Mouse (Mus musculus) heart, postnatal 0 days (tissue): ENCODE data around the gene Zfp46.
A peak's percentile ranks its signal among the peaks of the same experiment; 100 is the strongest.

ENCODE experiments used
- CTCF ChIP-seq: IDR thresholded peaks from 2 replicates; pipeline ENCODE4 v1.5.1; 2016; ENCODE audit warnings: antibody characterized with exemption, control low read depth, low read depth
- EP300 ChIP-seq: IDR thresholded peaks from 2 replicates; pipeline ENCODE4 v1.6.1; 2016; ENCODE audit warnings: antibody characterized with exemption, low read depth

DNA sequence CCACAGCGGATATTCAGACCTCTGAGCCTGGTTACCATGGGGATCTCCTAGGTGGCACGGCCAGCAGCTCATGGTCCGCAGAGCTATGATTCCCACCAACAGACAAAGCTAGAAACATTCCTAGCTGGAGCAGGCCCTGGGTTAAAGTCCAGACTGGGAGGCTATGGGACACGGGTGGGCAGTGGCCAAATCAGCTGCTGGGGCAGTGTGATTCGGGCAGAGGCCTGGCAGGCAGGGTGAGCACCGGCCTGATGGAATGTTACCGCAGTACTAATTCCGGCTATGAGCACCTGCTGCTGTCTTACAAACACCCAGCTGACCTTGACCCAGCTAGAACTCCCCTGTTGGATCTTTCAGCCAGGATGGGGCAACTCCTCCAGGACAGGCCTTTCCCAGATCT is 13.8 kb upstream of the Zfp46 start:
- TF ChIP-seq EP300 (0 out of 2 replicates have a peak, but pooled peaks have one; percentile 21), CTCF (no peak)
